Mouse (Mus musculus) yolk sac, embryonic 10.5 days (tissue): ENCODE data around the gene Trem3.

Experiments used
- DNase-seq: peaks from one replicate; pipeline ENCODE4 v3.0.0-alpha.2; 2017; ENCODE audit warnings: low spot score

The Trem3 gene

DNA sequence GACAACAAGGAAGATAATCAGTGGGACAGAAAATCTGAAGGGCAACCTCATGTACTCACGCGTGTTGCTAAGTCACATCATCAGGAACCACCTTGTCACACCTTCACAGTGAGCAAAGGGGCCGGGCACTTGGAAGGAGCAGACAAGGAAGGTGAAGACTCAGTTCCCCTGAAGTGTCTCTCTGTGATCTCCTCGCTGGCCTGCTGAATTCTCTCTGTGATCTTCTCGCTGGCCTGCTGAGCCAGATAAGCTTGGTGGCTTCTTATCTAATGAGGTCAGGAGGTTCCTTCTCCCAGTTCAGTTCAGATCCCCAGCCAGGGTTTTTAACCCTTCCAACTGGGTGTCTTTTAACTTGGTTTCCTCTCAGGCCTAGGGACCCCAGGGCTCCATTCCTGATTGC, 24.6 kb downstream of the Trem3 start:
- peak; percentile 47 for DNase-seq

DNA sequence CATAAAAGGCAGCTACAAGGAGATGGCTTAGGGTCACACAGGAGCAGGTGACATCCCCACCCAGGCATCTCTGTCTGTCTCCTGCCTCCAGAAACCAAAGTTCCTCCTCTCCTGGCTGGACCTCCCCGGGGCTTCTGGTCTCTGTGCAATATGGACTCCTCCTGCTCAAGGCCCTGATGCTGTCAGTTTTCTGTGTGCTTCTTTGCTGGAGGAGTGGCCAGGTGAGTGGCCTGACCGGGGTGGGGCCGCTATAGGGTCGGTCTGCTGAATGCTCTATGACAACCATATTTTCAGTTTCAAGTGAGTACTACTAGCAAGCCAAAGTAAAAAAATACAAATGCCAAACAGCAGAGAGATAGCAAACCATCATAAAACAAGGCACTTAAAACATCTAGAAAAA, 25.0 kb downstream of the Trem3 start:
- no peak for DNase-seq

DNA sequence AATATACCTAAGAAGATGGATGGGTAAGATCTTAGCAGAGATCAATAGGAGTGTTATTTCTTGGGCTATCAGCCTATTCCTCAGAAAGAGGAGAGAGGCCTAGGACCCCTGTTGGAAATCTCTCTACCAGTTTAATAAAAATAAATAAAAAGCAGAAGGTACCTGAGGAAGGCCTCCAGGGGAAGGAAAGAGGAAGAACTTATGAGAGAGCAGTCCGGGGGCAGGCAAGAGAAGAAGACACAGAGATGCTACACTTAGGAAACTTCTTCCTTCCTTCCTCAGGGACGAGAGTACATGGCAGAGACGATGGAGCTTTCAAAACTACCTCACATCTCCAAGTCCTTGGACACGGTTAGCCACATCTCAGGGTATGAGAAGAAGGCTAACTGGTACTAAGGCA, 26.5 kb downstream of the Trem3 start:
- DNase-seq: no peak

DNA sequence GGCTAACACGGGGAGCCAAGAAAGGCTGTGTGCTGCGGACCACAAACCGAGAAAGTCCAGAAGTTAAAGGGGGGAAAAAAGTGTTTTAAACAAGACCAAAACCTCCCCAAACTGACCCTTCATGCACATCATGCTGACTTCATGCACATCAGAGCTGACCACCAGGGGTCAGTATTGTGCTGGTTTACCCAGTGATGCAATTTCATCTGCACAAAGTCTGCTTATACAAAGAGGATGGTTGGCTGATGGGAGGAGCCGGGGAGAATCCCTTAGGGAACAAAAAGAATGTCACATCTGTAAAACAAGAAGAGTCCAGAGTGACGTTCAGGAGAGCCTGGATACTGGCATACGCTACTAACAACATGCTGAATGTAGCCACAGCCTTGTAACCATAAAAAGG, 27.3 kb downstream of the Trem3 start:
- peak; percentile 44 for DNase-seq

DNA sequence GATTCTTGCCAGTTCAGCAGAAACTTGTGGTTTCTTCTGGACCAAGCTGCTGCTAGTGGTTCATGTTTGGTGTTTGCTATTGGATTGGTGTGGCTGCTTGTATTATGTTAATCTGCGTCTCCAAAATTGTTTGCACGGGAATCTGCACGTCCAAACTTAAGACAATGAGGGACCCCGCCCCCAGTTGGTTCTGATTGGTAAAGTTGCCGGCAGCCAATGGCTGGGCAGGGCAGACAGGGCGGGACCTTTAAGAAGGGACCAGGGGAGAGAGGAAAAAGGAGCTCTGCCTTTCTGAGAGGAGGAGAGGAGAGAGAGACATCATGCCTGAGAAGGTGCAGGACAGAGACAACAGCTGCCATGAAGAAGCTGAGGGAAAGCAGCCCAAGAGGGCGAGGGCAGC, 28.2 kb downstream of the Trem3 start:
- no peak for DNase-seq

DNA sequence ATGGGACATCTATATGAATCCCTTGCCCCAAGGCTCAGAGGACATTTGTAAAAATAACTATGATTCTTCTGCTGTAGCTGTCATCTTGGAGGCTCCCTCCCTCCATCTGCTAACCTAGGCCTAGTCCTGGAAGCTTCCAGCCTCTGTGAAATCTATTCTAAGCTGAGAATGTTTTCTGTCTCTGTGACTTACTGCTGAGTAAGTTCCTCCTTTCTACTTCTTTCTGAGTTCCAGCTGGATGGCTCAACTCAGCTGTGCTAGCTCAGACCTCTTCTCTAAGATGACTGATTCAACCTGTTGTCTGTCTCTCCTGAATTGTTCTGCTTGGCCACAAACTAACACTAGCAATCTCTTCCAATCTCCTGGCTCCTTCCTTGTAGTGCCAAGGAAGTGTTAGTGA, 30.8 kb downstream of the Trem3 start:
- no peak for DNase-seq

DNA sequence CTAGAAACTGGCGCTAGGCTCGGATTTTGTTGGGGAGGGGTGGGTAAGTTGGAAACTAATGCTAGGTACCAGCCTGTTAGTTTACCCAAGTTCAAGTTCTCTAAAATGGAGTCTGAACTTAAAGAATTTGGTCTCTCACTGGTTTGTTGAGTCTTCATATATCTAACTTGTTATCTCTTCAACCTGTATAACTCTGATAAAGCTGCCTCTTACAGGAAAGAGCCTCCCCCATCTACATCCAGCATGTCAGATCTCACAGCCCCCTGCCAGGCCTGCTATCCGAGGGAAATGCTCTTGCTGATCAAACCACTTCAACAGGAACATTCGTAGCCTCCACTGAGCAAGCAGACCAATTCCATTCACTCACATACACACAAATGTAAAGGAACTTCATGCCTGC, 31.4 kb downstream of the Trem3 start:
- no peak for DNase-seq

DNA sequence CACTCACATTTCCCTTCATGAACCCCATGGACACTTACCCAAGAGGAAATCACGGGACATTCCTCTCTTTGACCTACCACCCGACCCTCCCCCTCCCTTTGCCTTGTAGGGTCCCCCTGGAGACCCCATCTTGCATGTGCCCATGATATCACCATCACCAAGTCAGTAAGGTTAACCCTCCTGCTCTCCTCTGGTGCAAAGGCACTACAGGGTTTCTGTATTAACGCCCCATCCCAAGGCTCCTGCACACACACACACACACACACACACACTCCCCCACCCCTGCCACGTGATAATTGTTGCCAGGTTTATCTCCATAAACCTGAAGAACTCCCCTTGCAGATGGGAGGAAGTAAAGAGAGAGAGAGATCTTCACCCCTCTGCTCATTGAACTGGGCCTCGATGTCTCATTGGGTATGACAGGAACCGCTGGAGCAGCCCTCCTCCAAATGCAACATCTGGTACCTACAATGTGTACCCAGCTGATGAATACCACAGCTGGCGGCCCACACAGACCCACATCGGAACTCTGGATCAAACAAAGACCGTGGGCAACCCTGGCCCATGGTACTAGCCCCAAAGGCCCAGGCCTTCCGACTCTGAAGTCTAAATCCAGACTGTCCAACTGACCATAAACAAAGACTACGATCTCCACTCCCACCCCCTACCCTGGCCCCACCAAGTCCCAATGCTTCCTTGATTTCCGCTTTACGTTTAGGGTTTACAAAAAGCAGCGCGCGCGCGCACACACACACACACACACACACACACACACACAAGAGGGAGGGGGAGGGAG, 33.6 kb downstream of the Trem3 start:
- no peak for DNase-seq

DNA sequence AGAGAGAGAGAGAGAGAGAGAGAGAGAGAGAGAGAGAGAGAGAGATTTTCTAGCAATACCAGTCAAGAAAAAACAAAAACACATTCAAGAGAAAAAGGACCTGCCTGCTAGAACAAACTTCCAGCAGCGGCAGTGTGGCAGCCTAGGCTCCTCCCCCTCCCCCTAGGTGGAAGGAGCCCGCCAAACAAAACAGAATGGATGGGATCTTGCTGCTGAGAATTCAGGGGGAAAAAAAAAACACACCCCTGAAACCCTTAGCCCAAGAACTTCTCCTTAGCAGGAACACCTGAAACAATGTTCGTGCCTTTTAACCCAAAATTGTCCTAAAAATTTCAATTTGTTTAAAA, 34.1 kb downstream of the Trem3 start:
- no peak for DNase-seq

DNA sequence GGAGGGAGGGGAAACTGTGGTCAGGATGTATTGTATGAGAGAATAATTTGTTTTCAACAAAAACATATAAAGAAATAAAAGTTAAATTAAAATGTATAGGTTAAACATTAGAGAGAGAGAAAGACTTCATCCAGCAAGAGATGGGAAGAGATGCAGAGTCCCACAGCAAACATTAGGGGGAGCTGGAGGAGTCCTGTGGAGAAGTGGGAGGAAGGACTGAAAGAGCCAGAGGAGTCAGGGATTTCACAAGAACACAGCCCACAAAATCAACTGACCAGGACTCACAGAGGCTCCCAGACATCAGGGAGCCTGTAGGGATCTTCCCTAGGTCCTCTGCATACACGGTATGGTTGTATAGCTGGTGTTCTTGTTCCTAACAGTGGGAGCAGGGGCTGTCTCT, 39.2 kb downstream of the Trem3 start:
- DNase-seq: no peak

DNA sequence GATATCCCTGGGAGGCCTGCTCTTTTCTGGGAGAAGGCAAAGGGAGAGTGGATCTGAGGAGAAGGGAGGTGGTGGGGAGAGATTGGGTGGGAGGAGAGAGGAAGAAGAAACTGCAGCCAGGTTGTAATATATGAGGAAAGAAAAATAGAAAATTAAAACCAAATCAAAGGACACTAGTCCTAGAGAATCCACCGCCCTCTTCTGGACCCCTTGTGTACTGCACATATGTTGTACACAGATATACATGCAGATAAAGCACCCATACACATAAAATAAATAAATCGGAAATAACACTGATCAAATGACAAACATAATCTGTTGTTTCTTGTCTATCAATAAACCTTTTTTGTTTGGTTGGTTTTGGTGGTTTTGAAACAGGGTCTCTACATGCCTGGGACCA, 39.7 kb downstream of the Trem3 start:
- DNase-seq: no peak

DNA sequence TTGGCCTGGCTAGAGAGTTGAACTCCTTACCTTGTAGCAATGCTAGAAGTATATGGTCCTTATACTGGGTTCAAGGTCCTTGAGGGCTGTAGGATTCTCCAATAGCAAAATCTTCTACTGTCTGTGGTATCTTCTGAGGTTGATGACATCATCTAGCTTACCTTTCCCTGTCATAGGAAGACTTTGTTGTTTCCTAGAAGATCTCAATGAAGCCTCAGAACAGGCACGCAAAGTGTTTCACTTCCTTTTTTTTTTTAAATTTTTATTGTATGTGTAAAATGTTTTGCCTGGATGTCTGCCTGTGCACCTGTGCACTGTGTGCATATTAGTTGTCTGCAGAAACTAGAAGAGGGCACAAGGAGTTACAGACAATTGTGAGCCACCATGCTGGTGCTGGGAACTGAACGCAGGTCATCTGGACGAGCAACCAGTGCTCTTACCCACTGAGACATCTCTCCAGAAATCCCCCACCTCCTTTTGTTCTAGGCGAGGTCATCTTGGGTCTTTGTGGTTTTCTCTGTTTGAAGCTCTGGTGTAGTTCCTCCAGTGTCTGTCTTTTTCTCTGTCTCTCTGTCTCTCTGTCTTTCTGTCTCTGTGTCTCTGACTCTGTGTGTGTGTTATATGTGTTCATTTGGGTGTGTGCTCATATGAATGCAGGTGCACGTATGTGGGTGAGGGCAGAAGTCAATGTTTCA, 46.1 kb downstream of the Trem3 start:
- no peak for DNase-seq

DNA sequence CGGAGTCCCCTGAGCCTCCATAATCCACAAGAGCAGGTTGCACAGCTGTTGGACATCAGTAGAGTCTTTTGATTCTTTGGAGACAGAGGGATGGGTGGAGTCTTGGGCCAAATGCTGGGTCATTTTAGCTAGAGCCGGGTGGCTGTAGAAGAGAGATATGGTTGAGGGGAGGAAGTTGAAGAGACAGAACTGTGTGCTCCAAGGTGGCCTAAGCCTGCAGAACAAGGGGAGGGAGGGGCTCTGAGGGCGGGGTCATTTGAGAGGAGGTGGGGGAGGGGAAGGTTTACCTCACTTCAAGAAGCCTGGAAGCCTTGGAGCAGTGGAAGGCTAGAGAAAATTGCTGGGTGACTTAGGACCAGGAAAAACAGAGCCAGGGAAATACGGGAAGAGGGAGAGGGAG, 51.6 kb downstream of the Trem3 start, which contains the start of gene Treml2:
Gene Treml2 (plus strand): TSS at position 296 of the 400 bp plus-strand sequence.
- peak; percentile 33 for DNase-seq

DNA sequence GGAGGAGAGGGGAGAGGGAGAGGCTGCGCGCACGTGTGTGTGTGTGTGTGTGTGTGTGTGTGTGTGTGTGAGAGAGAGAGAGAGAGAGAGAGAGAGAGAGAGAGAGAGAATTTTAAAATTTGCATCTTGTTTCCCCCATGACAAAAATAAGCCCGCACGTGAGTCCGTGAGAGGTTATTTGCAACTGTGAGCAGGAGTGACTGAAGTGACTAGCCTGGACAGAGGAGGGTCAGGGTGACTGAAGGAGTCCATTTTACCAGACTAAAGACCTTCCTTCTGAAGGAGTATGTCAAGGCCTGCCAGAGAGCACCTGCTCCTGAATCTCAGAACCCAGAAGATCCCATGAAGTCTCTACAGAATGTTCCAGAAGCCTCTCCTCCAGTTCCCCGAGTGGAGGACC, 52.2 kb downstream of the Trem3 start:
- no peak for DNase-seq

DNA sequence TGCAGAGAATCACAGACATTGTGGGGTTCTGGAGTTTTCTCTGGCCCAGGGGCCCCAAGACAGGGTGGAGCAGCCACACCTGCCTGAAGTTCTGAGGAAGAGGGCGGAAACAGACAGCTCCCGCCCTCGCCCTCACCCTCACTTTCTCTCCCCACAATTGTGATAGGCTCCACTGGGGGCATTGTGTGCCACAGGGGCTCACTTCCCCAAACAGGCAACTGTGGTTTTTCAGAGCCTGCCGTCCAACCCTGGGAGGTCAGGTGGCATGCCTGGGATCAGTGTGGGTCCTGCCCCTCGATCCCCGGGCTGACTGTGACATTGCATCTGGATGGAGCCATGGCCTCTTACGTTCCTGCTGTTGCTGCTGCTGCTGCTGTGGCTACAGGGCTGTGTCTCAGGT, 52.6 kb downstream of the Trem3 start:
- no peak for DNase-seq

DNA sequence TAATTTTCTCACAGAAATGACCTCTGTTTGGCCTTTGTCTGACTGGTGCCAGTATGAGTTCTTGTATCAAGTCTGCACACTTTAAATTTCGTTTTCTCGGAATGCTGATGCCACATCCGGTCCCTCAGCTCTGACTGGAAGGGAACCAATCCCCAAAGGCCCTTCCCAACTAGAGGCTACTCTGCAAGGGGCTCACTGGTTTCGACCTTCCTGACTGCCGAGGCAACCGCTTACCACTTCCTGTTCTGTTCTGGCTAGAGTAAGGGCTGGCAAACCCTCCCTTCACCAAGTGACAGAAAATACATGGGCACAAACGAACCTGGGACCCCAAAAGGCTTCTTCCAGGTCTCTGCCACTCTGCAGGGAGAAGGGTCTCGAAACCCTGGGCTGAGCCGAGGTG, 53.3 kb downstream of the Trem3 start:
- DNase-seq: no peak

DNA sequence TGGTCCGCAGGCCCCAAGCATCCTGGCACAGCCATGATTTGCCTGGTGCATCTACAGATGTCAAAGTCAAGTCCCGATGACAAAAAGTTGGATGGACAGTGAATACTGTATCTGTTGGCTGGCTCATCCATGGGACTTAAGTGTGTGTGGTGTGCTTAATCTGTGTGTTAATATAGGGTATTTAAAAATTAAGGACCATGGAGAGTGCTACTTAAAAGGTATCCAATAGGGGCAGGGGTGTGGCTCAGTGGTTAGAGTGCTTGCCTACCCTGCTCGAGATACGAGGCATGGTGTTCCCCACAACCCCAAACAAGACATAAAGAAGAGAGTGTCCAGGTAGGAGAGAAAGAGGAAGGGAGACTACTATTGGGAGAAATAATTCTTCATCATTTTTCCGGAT, 54.2 kb downstream of the Trem3 start:
- no peak for DNase-seq
